Mouse (Mus musculus): Measurements from ENCODE around the gene Itih3. TPM values are rescaled to one million over a fixed set of nuclear protein-coding genes. Genes with fewer than 3 reads are reported as not detected.
A peak's percentile ranks its signal among the peaks of the same experiment; 100 is the strongest.

Itih3 gene
- total and polyA plus RNA-seq, 2 experiments from 2014 or later = 0.72 to 2.4 TPM

- peak; percentile 25; the same call in 1 of the 2 replicates for ATAC-seq (ENCODE audit: insufficient read depth, low read depth)
- TF ChIP-seq CTCF (IDR thresholded peaks at IDR 0.05; ENCODE audit: low read depth) (no peak), EP300 (IDR thresholded peaks at IDR 0.05; ENCODE audit: low read depth) (no peak)
These were observed 54.2 kb downstream of the Itih3 start for GRCm38 (mm10) chr14:30869391-30869801.

GRCm38 (mm10) chr14:30868826-30869225 lies 54.7 kb downstream of the Itih3 start:
- 72% methylated on average over 10 of the region's 10 CpGs for WGBS
- no peak overlapping the region for H3K4me3 ChIP-seq (ENCODE audit: low read depth, low read length)
- H3K4me1 ChIP-seq (ENCODE audit: control insufficient read depth, insufficient read depth) = peaks cover 13% of the 10 kb centered on the region
- TF ChIP-seq EP300 (IDR thresholded peaks at IDR 0.05; ENCODE audit: low read depth) = no peak
- TF ChIP-seq CTCF (IDR thresholded peaks at IDR 0.05; ENCODE audit: low read depth) = no peak
- peaks cover 17% of the 10 kb centered on the region for H3K36me3 ChIP-seq (replicated peaks; ENCODE audit: control insufficient read depth, insufficient read depth, low read length)
- no peaks in the 10 kb centered on the region for H3K27me3 ChIP-seq (ENCODE audit: control insufficient read depth, insufficient read depth, low read length)
- no peak for DNase-seq (ENCODE audit: low spot score)
- no peak overlapping the region for H3K4me2 ChIP-seq (ENCODE audit: low read depth, low read length)
- peak overlapping the region; percentile 81 for H3K27ac ChIP-seq (ENCODE audit: low read depth)
- no peak for ATAC-seq (ENCODE audit: insufficient read depth, low read depth)
- H3K9ac ChIP-seq (replicated peaks; ENCODE audit: low read depth, low read length) = no peak overlapping the region
- H3K9me3 ChIP-seq (replicated peaks; ENCODE audit: control insufficient read depth, low read length) = no peaks in the 10 kb centered on the region

More at GRCm38 (mm10) chr14:30869391-30869801, 54.2 kb downstream of the Itih3 start:
- Histone ChIP-seq H3K27ac (ENCODE audit: low read depth) (peak overlapping the region; percentile 81), H3K9me3 (replicated peaks; ENCODE audit: control insufficient read depth, low read length) (no peaks in the 10 kb centered on the region), H3K27me3 (ENCODE audit: control insufficient read depth, insufficient read depth, low read length) (no peaks in the 10 kb centered on the region), H3K9ac (replicated peaks; ENCODE audit: low read depth, low read length) (0 out of 2 replicates have a peak overlapping the region, but pooled peaks have one; percentile 12), H3K36me3 (replicated peaks; ENCODE audit: control insufficient read depth, insufficient read depth, low read length) (peaks cover 19% of the 10 kb centered on the region), H3K4me2 (ENCODE audit: low read depth, low read length) (no peak overlapping the region), H3K4me1 (ENCODE audit: control insufficient read depth, insufficient read depth) (peaks cover 13% of the 10 kb centered on the region), H3K4me3 (ENCODE audit: low read depth, low read length) (no peak overlapping the region)
- no peak for DNase-seq (ENCODE audit: low spot score)
- 66% methylated on average over 8 of the region's 8 CpGs for WGBS

GRCm38 (mm10) chr14:30867042-30867441 lies 56.5 kb downstream of the Itih3 start:
- 22% methylated on average over 5 of the region's 5 CpGs for WGBS
- TF ChIP-seq EP300 (IDR thresholded peaks at IDR 0.05; ENCODE audit: low read depth) = no peak
- peak; percentile 91 for TF ChIP-seq CTCF (IDR thresholded peaks at IDR 0.05; ENCODE audit: low read depth)
- H3K4me1 ChIP-seq (ENCODE audit: control insufficient read depth, insufficient read depth) = peaks cover 13% of the 10 kb centered on the region
- H3K4me3 ChIP-seq (ENCODE audit: low read depth, low read length) = no peak overlapping the region
- ATAC-seq (ENCODE audit: insufficient read depth, low read depth) (no peak), DNase-seq (ENCODE audit: low spot score) (peak; percentile 54)
- H3K36me3 ChIP-seq (replicated peaks; ENCODE audit: control insufficient read depth, insufficient read depth, low read length) = peaks cover 8% of the 10 kb centered on the region; the same call in 1 of the 2 replicates
- H3K4me2 ChIP-seq (ENCODE audit: low read depth, low read length) = no peak overlapping the region
- H3K9ac ChIP-seq (replicated peaks; ENCODE audit: low read depth, low read length) = no peak overlapping the region
- no peaks in the 10 kb centered on the region for H3K9me3 ChIP-seq (replicated peaks; ENCODE audit: control insufficient read depth, low read length)
- H3K27ac ChIP-seq (ENCODE audit: low read depth) = no peak overlapping the region
- no peaks in the 10 kb centered on the region for H3K27me3 ChIP-seq (ENCODE audit: control insufficient read depth, insufficient read depth, low read length)

DNA sequence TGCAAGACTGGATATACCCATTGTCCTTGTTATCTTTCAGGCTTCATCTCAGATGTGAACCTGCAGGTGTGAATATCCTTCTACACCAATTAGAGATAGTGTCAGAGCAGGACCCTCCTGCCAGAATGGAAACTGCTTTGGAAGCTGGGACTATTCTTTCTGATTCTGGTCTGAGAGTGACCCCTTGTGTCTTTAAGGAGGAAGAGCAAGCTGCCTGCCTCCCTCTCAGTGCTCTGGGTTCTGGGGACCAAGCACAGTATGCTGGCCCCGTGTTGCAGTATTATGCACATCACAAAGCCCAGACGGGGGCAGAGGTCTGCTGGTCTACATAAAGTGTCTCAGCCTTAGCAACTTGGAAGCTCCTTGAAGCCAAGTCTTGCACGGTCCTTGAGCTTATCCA lies 58.2 kb downstream of the Itih3 start:
- no peaks in the 10 kb centered on the region for H3K27me3 ChIP-seq (ENCODE audit: control insufficient read depth, insufficient read depth, low read length)
- ATAC-seq (ENCODE audit: insufficient read depth, low read depth) = no peak
- no peak overlapping the region for H3K4me3 ChIP-seq (ENCODE audit: low read depth, low read length)
- no peak overlapping the region for H3K9ac ChIP-seq (replicated peaks; ENCODE audit: low read depth, low read length)
- H3K4me2 ChIP-seq (ENCODE audit: low read depth, low read length) = no peak overlapping the region
- 65% methylated on average over 3 of the region's 3 CpGs for WGBS
- no peaks in the 10 kb centered on the region for H3K9me3 ChIP-seq (replicated peaks; ENCODE audit: control insufficient read depth, low read length)
- no peak overlapping the region for H3K27ac ChIP-seq (ENCODE audit: low read depth)
- H3K36me3 ChIP-seq (replicated peaks; ENCODE audit: control insufficient read depth, insufficient read depth, low read length) = peaks cover 8% of the 10 kb centered on the region; the same call in 1 of the 2 replicates
- TF ChIP-seq CTCF (IDR thresholded peaks at IDR 0.05; ENCODE audit: low read depth) (peak; percentile 60), EP300 (IDR thresholded peaks at IDR 0.05; ENCODE audit: low read depth) (no peak)
- DNase-seq (ENCODE audit: low spot score) = no peak
- peaks cover 10% of the 10 kb centered on the region for H3K4me1 ChIP-seq (ENCODE audit: control insufficient read depth, insufficient read depth)

DNA sequence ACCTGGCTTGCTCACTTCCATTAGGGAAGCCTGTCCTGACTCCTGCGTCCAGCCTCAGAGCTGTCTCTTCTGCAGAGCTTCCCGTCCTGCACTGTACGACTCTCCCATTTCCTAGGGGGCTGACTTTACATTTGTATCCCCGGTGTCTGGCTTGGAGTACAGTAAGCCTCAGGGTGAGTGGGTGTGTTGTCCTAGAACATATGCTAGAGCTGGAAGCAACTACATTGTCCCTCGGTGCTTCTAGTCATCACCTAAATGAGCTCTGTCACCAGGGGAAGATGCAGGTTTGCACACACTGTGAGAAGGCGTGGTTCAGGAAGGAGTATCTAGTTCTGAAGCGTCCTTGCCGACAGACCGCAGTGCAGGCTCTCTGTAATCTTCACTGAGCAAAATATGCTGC lies 61.2 kb downstream of the Itih3 start:
- no peaks in the 10 kb centered on the region for H3K9me3 ChIP-seq (replicated peaks; ENCODE audit: control insufficient read depth, low read length)
- no peaks in the 10 kb centered on the region for H3K4me1 ChIP-seq (ENCODE audit: control insufficient read depth, insufficient read depth)
- H3K4me3 ChIP-seq (ENCODE audit: low read depth, low read length) = no peak overlapping the region
- peaks cover 8% of the 10 kb centered on the region; the same call in 1 of the 2 replicates for H3K36me3 ChIP-seq (replicated peaks; ENCODE audit: control insufficient read depth, insufficient read depth, low read length)
- TF ChIP-seq EP300 (IDR thresholded peaks at IDR 0.05; ENCODE audit: low read depth) (no peak), CTCF (IDR thresholded peaks at IDR 0.05; ENCODE audit: low read depth) (no peak)
- ATAC-seq (ENCODE audit: insufficient read depth, low read depth) = no peak
- 76% methylated on average over 9 of the region's 9 CpGs for WGBS
- no peak for DNase-seq (ENCODE audit: low spot score)
- H3K27me3 ChIP-seq (ENCODE audit: control insufficient read depth, insufficient read depth, low read length) = no peaks in the 10 kb centered on the region
- no peak overlapping the region for H3K4me2 ChIP-seq (ENCODE audit: low read depth, low read length)
- H3K9ac ChIP-seq (replicated peaks; ENCODE audit: low read depth, low read length) = no peak overlapping the region
- no peak overlapping the region for H3K27ac ChIP-seq (ENCODE audit: low read depth)
